Mouse (Mus musculus): ENCODE results near the gene Mybbp1a. TPM values are rescaled to one million over a fixed set of nuclear protein-coding genes. Genes with fewer than 3 reads are reported as not detected.
"Not testable (repeated sequence)": the region's sequence is repeated elsewhere in the genome, so short reads cannot be mapped to it uniquely, and the experiment has no call there.

Mybbp1a gene
- total RNA-seq, 2 experiments from 2014 or later = 215 to 248 TPM

GRCm38 (mm10) chr11:72411093-72411921 lies 29.8 kb upstream of the Mybbp1a start, which contains the start of gene Smtnl2:
Gene Smtnl2, minus strand, starts transcription at chr11:72411713.
- peak; percentile 69 for ATAC-seq (replicated peaks; ENCODE audit: low FRiP score, low TSS enrichment, poor library complexity, severe bottlenecking)

- no peak for ATAC-seq (replicated peaks; ENCODE audit: low FRiP score, low TSS enrichment, poor library complexity, severe bottlenecking)
These were observed 29.2 kb upstream of the Mybbp1a start for GRCm38 (mm10) chr11:72411945-72412344.

GRCm38 (mm10) chr11:72413016-72413415 lies 28.1 kb upstream of the Mybbp1a start:
- no peak for ATAC-seq (replicated peaks; ENCODE audit: low FRiP score, low TSS enrichment, poor library complexity, severe bottlenecking)

GRCm38 (mm10) chr11:72413601-72414190 lies 27.5 kb upstream of the Mybbp1a start:
- no peak for ATAC-seq (replicated peaks; ENCODE audit: low FRiP score, low TSS enrichment, poor library complexity, severe bottlenecking)

GRCm38 (mm10) chr11:72415155-72415554 lies 26.0 kb upstream of the Mybbp1a start:
- ATAC-seq (replicated peaks; ENCODE audit: low FRiP score, low TSS enrichment, poor library complexity, severe bottlenecking) = peak; percentile 80

GRCm38 (mm10) chr11:72416666-72417065 lies 24.5 kb upstream of the Mybbp1a start:
- no peak for ATAC-seq (replicated peaks; ENCODE audit: low FRiP score, low TSS enrichment, poor library complexity, severe bottlenecking)

- ATAC-seq (replicated peaks; ENCODE audit: low FRiP score, low TSS enrichment, poor library complexity, severe bottlenecking) = no peak
These were observed 23.8 kb upstream of the Mybbp1a start for GRCm38 (mm10) chr11:72417376-72417775.

- ATAC-seq (replicated peaks; ENCODE audit: low FRiP score, low TSS enrichment, poor library complexity, severe bottlenecking) = no peak
These were observed 22.9 kb upstream of the Mybbp1a start for GRCm38 (mm10) chr11:72418227-72418626.

- no peak for ATAC-seq (replicated peaks; ENCODE audit: low FRiP score, low TSS enrichment, poor library complexity, severe bottlenecking)
These were observed 22.1 kb upstream of the Mybbp1a start for GRCm38 (mm10) chr11:72419006-72419405.

- ATAC-seq (replicated peaks; ENCODE audit: low FRiP score, low TSS enrichment, poor library complexity, severe bottlenecking) = no peak
These were observed 20.6 kb upstream of the Mybbp1a start for GRCm38 (mm10) chr11:72420460-72421122.

- ATAC-seq (replicated peaks; ENCODE audit: low FRiP score, low TSS enrichment, poor library complexity, severe bottlenecking) = 0 out of 2 replicates have a peak, but pooled peaks have one; percentile 37
These were observed 19.5 kb upstream of the Mybbp1a start for GRCm38 (mm10) chr11:72421518-72422278.

- no peak for ATAC-seq (replicated peaks; ENCODE audit: low FRiP score, low TSS enrichment, poor library complexity, severe bottlenecking)
These were observed 17.5 kb upstream of the Mybbp1a start for GRCm38 (mm10) chr11:72423686-72424085.

GRCm38 (mm10) chr11:72425201-72425600 lies 16.0 kb upstream of the Mybbp1a start:
- ATAC-seq (replicated peaks; ENCODE audit: low FRiP score, low TSS enrichment, poor library complexity, severe bottlenecking) = no peak

- no peak for ATAC-seq (replicated peaks; ENCODE audit: low FRiP score, low TSS enrichment, poor library complexity, severe bottlenecking)
These were observed 14.3 kb upstream of the Mybbp1a start for GRCm38 (mm10) chr11:72426884-72427283.

- ATAC-seq (replicated peaks; ENCODE audit: low FRiP score, low TSS enrichment, poor library complexity, severe bottlenecking) = peak; percentile 85
These were observed 12.5 kb upstream of the Mybbp1a start for GRCm38 (mm10) chr11:72428694-72429093.

GRCm38 (mm10) chr11:72429288-72429690 lies 11.9 kb upstream of the Mybbp1a start:
- peak; percentile 98 for ATAC-seq (replicated peaks; ENCODE audit: low FRiP score, low TSS enrichment, poor library complexity, severe bottlenecking)

GRCm38 (mm10) chr11:72430311-72431068 lies 10.7 kb upstream of the Mybbp1a start:
- not testable (repeated sequence) for ATAC-seq (replicated peaks; ENCODE audit: low FRiP score, low TSS enrichment, poor library complexity, severe bottlenecking)

- ATAC-seq (replicated peaks; ENCODE audit: low FRiP score, low TSS enrichment, poor library complexity, severe bottlenecking) = no peak
These were observed 6.0 kb upstream of the Mybbp1a start, which contains the start of gene Ggt6 for GRCm38 (mm10) chr11:72434963-72435693. Gene Ggt6, plus strand, starts transcription at chr11:72435526.

Measured in megakaryocyte-erythroid progenitor cell, adult 5-6 weeks (primary cell).